Mouse (Mus musculus): ENCODE measurements around the gene Atp4a.

The Atp4a gene

GRCm38 (mm10) chr7:30711942-30712341, at the start of gene Atp4a:
TSS of gene Atp4a (plus strand) at chr7:30712209.
- no peak for DNase-seq (ENCODE audit: low read depth, low spot score)

- peak; percentile 95 for DNase-seq (ENCODE audit: low read depth, low spot score)
Measured at GRCm38 (mm10) chr7:30664529-30665200, 47.3 kb upstream of the Atp4a start, which contains the start of gene Haus5. TSS of gene Haus5 (minus strand) at chr7:30664994.

GRCm38 (mm10) chr7:30665321-30665720, 46.7 kb upstream of the Atp4a start:
- no peak for DNase-seq (ENCODE audit: low read depth, low spot score)

DNA sequence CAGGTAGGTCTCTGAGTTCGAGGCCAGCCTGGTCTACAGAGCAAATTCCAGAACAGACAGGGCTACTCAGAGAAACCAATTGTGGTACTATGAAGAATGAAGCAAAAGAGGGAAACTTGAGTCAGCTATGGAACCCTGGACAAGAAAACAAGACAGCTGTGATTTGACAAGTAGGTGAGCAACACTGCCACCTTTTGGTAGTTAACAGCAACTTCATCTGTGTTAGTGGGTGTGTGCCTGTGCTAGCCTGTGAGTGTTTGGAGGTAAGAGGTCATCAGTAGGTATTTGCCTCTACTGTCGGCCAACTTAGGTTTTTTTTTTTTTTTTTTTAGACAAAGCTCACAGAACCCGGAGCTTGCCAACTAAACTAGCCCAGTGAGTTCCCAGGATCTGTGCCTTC, 42.8 kb upstream of the Atp4a start:
- DNase-seq (ENCODE audit: low read depth, low spot score) = peak; percentile 46

DNA sequence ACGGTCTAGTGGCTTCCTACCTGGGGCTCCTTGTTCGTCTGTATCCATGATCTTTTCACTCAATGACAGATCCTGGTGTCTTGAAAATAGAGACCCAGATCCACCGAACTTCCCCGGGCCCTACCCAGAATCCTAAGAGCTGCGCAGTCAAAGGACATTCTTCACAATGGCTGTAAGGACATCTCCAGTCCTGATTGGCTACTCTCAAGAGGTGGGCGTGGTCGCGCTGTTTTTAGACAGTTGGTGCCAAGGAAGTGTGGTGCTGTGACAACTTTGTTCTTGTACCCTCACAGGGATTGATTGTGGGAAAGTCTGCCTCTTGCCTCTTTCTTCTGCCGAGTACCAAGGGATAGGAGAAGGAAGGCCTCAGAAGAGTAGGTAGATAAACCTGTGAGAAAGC, 40.5 kb upstream of the Atp4a start, which contains the start of gene Pmis2:
Gene Pmis2 (minus strand): TSS at position 126 of the 400 bp plus-strand sequence.
- DNase-seq (ENCODE audit: low read depth, low spot score) = no peak

DNA sequence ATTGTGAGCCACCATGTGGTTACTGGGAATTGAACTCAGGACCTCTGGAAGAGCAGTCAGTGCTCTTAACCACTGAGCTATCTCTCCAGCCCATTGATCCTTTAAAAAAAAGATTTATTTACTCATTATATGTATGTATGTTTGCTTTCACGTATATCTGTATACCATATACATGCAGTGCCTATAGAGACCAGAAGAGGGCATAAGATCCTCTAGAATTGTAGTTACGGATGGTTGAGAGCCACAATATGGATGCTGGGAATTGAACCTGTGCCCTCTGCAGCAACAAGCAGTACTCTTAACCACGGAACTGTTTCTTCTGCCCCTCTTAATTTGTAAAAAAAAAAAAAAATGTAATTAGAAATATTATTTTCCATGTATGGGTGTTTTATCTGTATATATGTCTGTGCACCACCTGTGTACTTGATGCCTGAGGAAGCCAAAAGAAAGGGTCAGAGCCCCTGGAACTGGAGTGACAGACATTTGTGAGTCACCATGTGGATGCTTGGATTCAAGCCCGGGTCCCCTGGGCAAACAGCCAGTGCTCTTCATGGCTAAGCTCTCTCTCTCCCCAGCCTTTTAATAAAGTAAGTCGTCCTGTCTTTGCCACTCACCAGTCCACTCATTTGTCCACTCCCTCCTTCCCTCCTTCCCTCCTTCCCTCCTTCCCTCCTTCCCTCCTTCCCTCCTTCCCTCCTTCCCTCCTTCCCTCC, 33.6 kb upstream of the Atp4a start:
- no peak for DNase-seq (ENCODE audit: low read depth, low spot score)

GRCm38 (mm10) chr7:30681897-30682296, 30.1 kb upstream of the Atp4a start:
- DNase-seq (ENCODE audit: low read depth, low spot score) = no peak

- DNase-seq (ENCODE audit: low read depth, low spot score) = no peak
Measured at GRCm38 (mm10) chr7:30683425-30683824, 28.6 kb upstream of the Atp4a start.

DNA sequence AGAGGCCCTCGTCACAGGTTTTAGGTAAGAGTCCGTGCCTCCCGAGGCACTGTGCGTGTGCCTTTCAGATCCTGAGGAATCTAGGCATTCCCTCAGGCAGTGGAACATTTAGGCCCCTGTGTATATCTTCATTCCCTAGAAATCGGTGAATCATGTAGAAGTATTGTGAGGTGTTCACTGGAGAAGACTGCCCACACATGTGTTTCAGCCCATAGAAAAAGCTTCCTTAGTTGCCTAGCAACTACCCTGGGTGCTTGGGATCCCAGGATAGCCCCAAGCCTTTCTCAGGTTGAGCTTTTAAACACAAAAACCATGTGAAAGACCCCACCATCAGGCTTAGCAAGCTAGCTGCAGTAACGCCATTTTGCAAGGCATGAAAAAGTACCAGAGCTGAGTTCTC, 23.7 kb upstream of the Atp4a start:
- no peak for DNase-seq (ENCODE audit: low read depth, low spot score)

DNA sequence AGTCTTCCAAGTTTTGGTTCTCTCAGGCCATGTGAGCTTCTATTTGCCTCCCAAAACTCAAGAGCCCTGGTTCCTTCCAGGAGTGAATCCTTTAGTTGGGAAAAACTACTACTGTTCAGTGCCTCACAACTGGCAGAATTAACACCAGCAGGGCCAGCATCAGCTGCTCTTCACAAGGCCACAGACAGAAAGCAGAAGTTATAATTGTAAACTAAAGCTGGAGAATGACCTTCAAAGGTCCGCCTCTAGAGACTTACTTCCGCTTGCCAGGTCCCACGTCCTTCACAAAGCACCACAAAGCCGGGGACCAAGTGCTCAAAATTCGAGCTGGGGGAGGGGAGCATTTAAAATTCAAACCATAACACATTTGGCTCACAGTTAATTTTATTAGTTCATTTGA, 13.9 kb upstream of the Atp4a start:
- DNase-seq (ENCODE audit: low read depth, low spot score) = no peak

- DNase-seq (ENCODE audit: low read depth, low spot score) = no peak
Measured at GRCm38 (mm10) chr7:30698589-30698988, 13.4 kb upstream of the Atp4a start, which contains the start of gene 2200002J24Rik. TSS of gene 2200002J24Rik (plus strand) at chr7:30698926.

DNA sequence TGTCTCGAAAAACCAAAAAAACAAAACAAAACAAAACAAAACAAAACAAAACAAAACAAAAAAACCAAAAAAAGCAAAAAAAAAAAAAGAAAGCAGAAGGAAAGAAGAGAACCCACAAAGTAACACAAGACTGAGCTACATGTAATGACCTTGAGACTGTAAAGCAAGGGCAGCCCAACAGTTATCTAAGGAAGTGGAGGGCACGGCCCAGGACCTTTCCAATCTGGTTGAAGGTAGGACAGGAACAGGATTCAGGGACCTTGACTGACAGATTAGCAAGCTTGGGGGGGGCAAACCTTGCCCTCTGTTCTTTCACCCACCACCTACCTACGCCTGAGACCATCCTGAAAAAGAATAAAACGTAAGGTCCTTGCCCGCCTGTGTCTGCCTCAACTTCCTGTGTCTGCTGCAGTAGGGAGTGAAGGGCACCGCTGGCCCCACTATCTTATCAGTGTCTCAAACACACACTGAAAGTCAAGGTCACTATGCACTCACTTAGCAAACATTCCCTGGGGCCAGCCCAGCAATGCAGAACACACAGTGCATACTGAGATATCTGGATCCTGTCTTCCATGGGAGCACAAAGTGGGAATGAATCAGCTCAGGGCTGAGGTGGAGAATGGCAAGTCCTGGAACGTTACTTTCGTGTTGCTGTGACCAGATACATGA, 5.7 kb upstream of the Atp4a start:
- no peak for DNase-seq (ENCODE audit: low read depth, low spot score)

DNA sequence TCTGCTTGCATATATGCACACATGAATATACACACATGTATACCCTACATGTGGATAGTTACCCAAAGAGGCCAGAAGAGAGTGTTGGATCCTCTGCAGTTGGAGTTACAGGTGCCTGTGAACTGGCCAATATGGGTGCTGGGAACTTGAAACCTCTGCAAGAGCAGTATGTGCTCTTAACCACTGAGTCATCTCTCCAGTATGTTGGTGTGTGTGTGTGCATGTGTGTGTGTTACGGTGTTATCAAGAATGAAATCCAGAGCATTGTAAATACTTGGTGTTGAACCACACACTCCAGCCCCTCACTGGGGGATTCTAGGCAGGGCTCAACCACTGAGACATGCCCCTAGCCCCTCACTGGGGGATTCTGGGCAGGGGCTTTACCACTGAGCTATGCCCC, 4.6 kb upstream of the Atp4a start:
- DNase-seq (ENCODE audit: low read depth, low spot score) = no peak

GRCm38 (mm10) chr7:30717006-30717715, 5.2 kb downstream of the Atp4a start:
- peak; percentile 93 for DNase-seq (ENCODE audit: low read depth, low spot score)

- no peak for DNase-seq (ENCODE audit: low read depth, low spot score)
Measured at GRCm38 (mm10) chr7:30717716-30718046, 5.7 kb downstream of the Atp4a start.

GRCm38 (mm10) chr7:30719669-30720068, 7.7 kb downstream of the Atp4a start:
- no peak for DNase-seq (ENCODE audit: low read depth, low spot score)

DNA sequence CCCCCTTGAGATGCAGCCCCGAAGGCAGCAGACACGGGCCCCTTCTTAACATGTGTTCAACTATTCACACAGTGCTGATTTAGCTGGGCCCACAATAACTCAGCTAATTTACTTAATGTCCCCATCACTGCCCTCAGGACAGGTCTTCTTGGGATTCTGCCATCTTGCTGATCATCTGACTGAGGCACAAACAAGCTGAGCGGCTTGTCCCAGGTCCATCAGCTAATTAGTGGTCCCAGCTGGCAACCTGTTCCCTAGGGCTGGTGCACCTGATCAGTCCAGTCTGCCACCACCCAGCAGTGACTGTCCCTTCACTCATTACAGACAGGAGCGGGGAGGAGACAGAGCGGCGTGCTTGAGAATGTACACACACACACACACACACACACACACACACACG, 9.3 kb downstream of the Atp4a start:
- no peak for DNase-seq (ENCODE audit: low read depth, low spot score)

GRCm38 (mm10) chr7:30723274-30723953, 11.4 kb downstream of the Atp4a start:
- no peak for DNase-seq (ENCODE audit: low read depth, low spot score)

DNA sequence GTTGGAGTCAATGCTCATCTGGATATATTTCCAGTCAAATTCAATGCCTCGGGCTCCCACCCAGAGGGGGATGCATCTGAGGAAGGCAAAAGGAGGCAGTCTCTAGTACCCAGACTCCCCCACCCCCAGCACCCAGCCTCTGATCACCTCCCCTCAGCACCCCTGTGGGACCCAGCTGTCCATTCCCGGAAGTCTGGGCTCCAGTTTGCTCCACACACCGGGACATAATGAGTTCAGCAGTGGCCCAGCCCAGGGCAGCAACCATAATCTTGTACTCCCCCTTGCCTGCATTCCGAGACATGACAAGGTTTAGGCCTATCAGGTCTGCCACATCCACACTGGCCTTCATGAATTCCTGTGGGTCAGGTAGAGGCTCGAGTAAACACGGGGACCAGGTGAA, 16.2 kb downstream of the Atp4a start:
- no peak for DNase-seq (ENCODE audit: low read depth, low spot score)

GRCm38 (mm10) chr7:30728739-30729395, 16.9 kb downstream of the Atp4a start:
- DNase-seq (ENCODE audit: low read depth, low spot score) = peak; percentile 14
